Mouse (Mus musculus) lung, postnatal 0 days (tissue): Measurements from ENCODE around the gene Dgkz. TPM values are rescaled to one million over a fixed set of nuclear protein-coding genes. Genes with fewer than 3 reads are reported as not detected.

Experiments
- ATAC-seq: fragments of 200-750 bp; cut with Nextera tagmentation; 2 replicates; pipeline ENCODE4 v1.8.0; 2017; ENCODE audit warnings: moderate library complexity
- DNase-seq: peaks from one replicate; pipeline ENCODE4 v3.0.0-alpha.2; 2016; ENCODE audit warnings: low spot score
- H3K27ac ChIP-seq: fragments of 300-500 bp; sonication (generic); 2 replicates; pipeline ENCODE4 v1.5.1; 2014; ENCODE audit warnings: antibody characterized with exemption, mild to moderate bottlenecking, low read length, mixed read lengths
- H3K27me3 ChIP-seq: fragments of 300-500 bp; sonication (generic); replicated peaks from 2 replicates; pipeline ENCODE4 v1.6.1; 2014; ENCODE audit warnings: low read length, mixed read lengths; ENCODE audit not compliant: insufficient read depth
- H3K36me3 ChIP-seq: fragments of 300-500 bp; sonication (generic); 2 replicates; pipeline ENCODE4 v1.6.1; 2014; ENCODE audit warnings: low read length, mixed read lengths; ENCODE audit not compliant: insufficient read depth
- H3K4me1 ChIP-seq: fragments of 300-500 bp; sonication (generic); 2 replicates; pipeline ENCODE4 v1.6.1; 2014; ENCODE audit warnings: antibody characterized with exemption, low read depth, low read length, mixed read lengths; ENCODE audit not compliant: insufficient read depth
- H3K4me2 ChIP-seq: fragments of 300-500 bp; sonication (generic); replicated peaks from 2 replicates; pipeline ENCODE4 v1.6.1; 2014; ENCODE audit warnings: low read depth, mild to moderate bottlenecking, low read length, moderate library complexity, mixed read lengths
- H3K4me3 ChIP-seq: fragments of 300-500 bp; sonication (generic); 2 replicates; pipeline ENCODE4 v1.5.1; 2014; ENCODE audit warnings: low read depth, low read length
- H3K9ac ChIP-seq: fragments of 300-500 bp; sonication (generic); replicated peaks from 2 replicates; pipeline ENCODE4 v1.6.1; 2014; ENCODE audit warnings: low read depth, mild to moderate bottlenecking
- H3K9me3 ChIP-seq: fragments of 300-500 bp; sonication (generic); 2 replicates; pipeline ENCODE4 v1.6.1; 2016; ENCODE audit warnings: low read length, mixed read lengths
- CTCF ChIP-seq: IDR thresholded peaks from 2 replicates; pipeline ENCODE4 v1.5.1; 2016; ENCODE audit warnings: antibody characterized with exemption, mild to moderate bottlenecking
- EP300 ChIP-seq: IDR thresholded peaks from 2 replicates; pipeline ENCODE4 v1.6.1; 2016; ENCODE audit warnings: antibody characterized with exemption, mild to moderate bottlenecking, control low read depth
- WGBS: fragments of 180-500 bp; shearing (Covaris S2); extraction: QIAGEN DNeasy Blood & Tissue Kit; methylation state at CpG from one replicate; pipeline ENCODE4 v1.1.7; 2014; 5-methylcytosine and 5-hydroxymethylcytosine counted together
- polyA plus RNA-seq: library from polyadenylated mRNA; unstranded; fragments of >200 nt; fragmentation: Nextera tagmentation; extraction: Ambion mirVana; gene quantifications from 2 replicates; pipeline ENCODE4 v1.2.1, GENCODE M21; 2015

Gene Dgkz
- polyA plus RNA-seq, 1 experiment from 2014 or later = 50.7 TPM

DNA sequence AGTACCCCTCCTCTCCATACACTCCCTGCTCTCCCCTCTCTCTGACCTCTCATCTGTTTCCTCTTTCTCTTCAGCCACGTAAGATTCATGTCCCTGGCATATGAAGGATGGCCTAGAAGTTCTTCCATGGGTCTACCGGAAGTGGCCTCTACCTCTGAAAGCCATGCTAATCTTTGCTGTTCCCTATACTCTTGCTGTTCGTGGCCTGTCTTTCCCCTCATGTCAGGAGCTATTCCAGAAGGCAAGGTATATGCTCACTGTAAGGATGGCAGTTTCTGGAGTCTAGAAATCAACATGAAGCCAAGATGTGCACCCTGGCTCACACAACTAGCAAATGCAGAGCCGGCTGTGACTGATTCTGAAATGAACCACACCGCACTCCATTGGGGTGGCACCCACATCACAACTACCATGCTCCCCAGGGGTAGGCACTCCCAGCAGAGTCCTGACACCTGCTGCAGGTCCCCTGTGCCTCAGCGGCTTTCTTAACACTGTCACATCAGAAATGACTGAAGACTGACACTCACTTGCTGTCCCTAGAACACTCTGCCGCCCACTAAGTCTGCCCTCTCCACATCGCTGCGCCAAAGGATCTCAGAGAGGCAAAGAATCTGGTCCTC is 9.4 kb upstream of the Dgkz start:
- WGBS = 45% methylated on average over 9 of the region's 9 CpGs
- no peak for TF ChIP-seq CTCF
- TF ChIP-seq EP300 = no peak
- no peak for DNase-seq

DNA sequence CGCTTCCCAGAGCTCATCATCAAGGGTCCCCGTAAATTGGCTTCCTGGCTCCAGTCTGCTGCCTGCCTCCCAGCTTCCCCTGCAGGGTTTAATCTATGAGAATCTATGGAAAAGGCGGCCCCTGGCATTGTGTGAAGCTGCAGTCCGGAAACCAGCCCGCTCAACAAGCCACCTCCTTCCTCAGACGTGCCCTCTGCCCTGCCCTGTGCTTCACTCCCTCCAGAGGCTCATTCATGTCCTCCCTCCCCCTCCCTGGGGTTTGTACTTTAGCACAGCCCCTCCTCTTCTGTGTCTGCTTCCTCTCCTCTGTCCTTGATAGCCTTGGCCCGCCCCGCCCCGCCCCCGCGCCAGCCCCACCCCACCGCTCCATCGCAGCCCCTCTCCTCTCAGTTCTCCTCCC is 8.8 kb upstream of the Dgkz start:
- 7% methylated on average over 8 of the region's 13 CpGs for WGBS
- no peaks in the 10 kb centered on the region for H3K27me3 ChIP-seq
- no peaks in the 10 kb centered on the region for H3K4me1 ChIP-seq
- ATAC-seq = peak; percentile 95
- H3K4me2 ChIP-seq = peak overlapping the region; percentile 33
- peak; percentile 95 for DNase-seq
- TF ChIP-seq EP300 = peak; percentile 78; the same call in 1 of the 2 replicates
- peak; percentile 37 for TF ChIP-seq CTCF
- no peaks in the 10 kb centered on the region for H3K9me3 ChIP-seq
- no peak overlapping the region for H3K9ac ChIP-seq
- H3K27ac ChIP-seq = peak overlapping the region; percentile 63
- H3K36me3 ChIP-seq = no peaks in the 10 kb centered on the region
- no peak overlapping the region for H3K4me3 ChIP-seq

More for the DNA sequence above, 9.4 kb upstream of the Dgkz start:
- Histone ChIP-seq H3K9me3 (no peaks in the 10 kb centered on the region), H3K4me2 (peak overlapping the region; percentile 33; the same call in 1 of the 2 replicates), H3K4me3 (no peak overlapping the region), H3K27ac (peak overlapping the region; percentile 63), H3K27me3 (no peaks in the 10 kb centered on the region), H3K9ac (no peak overlapping the region), H3K4me1 (no peaks in the 10 kb centered on the region), H3K36me3 (no peaks in the 10 kb centered on the region)
- ATAC-seq = no peak

GRCm38 (mm10) chr2:91980830-91981229 is 5.2 kb upstream of the Dgkz start:
- no peak overlapping the region for H3K4me3 ChIP-seq
- WGBS = 66% methylated on average over 5 of the region's 5 CpGs
- DNase-seq (no peak), ATAC-seq (no peak)
- no peak overlapping the region for H3K4me2 ChIP-seq
- H3K36me3 ChIP-seq = no peaks in the 10 kb centered on the region
- no peak overlapping the region for H3K27ac ChIP-seq
- no peaks in the 10 kb centered on the region for H3K9me3 ChIP-seq
- TF ChIP-seq EP300 (no peak), CTCF (no peak)
- H3K9ac ChIP-seq = no peak overlapping the region
- peaks cover 12% of the 10 kb centered on the region; the same call in 1 of the 2 replicates for H3K27me3 ChIP-seq
- H3K4me1 ChIP-seq = peaks cover 4% of the 10 kb centered on the region

DNA sequence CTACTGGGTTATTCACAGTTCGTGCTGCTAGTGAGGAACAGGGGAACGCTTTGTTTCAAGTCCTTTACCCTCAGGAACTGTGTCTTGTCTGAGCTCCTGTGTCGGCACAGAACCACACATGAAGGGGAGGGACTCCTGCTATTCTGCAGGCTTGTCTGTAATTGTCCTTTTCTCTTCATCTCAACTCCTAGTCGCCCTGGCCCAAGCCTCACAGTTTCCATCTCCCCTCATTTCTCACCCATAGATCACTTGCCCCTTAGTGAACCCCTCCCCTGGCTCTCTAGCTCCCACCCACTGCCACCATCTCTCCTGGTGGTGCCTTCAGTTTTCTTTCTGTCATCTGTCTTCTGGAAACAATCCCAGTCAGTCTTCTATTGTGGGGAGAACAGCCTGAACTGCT is 4.6 kb upstream of the Dgkz start:
- Histone ChIP-seq H3K27me3 (peaks cover 18% of the 10 kb centered on the region; the same call in 1 of the 2 replicates), H3K4me2 (no peak overlapping the region), H3K27ac (no peak overlapping the region), H3K4me1 (peaks cover 5% of the 10 kb centered on the region), H3K4me3 (no peak overlapping the region), H3K9ac (no peak overlapping the region), H3K9me3 (no peaks in the 10 kb centered on the region), H3K36me3 (no peaks in the 10 kb centered on the region)
- DNase-seq (no peak), ATAC-seq (no peak)
- WGBS = 25% methylated on average over 4 of the region's 4 CpGs
- no peak for TF ChIP-seq CTCF
- TF ChIP-seq EP300 = no peak

- Histone ChIP-seq H3K9me3 (no peaks in the 10 kb centered on the region), H3K4me3 (no peak overlapping the region), H3K27me3 (peaks cover 27% of the 10 kb centered on the region; the same call in 1 of the 2 replicates), H3K36me3 (no peaks in the 10 kb centered on the region), H3K4me1 (peaks cover 5% of the 10 kb centered on the region), H3K9ac (no peak overlapping the region), H3K4me2 (no peak overlapping the region), H3K27ac (no peak overlapping the region)
- 26% methylated on average over 2 of the region's 2 CpGs for WGBS
- ATAC-seq (no peak), DNase-seq (no peak)
- no peak for TF ChIP-seq EP300
- no peak for TF ChIP-seq CTCF
Measured at GRCm38 (mm10) chr2:91978547-91978946, 2.9 kb upstream of the Dgkz start.

- Histone ChIP-seq H3K27ac (no peak overlapping the region), H3K4me1 (peaks cover 5% of the 10 kb centered on the region)
- WGBS = 64% methylated on average over 4 of the region's 4 CpGs
Measured at GRCm38 (mm10) chr2:91977960-91978359, 2.3 kb upstream of the Dgkz start.

More at GRCm38 (mm10) chr2:91977960-91978359, 2.3 kb upstream of the Dgkz start:
- Histone ChIP-seq H3K9me3 (no peaks in the 10 kb centered on the region), H3K36me3 (no peaks in the 10 kb centered on the region), H3K9ac (no peak overlapping the region), H3K4me3 (no peak overlapping the region), H3K27me3 (peaks cover 27% of the 10 kb centered on the region; the same call in 1 of the 2 replicates), H3K4me2 (no peak overlapping the region)
- TF ChIP-seq CTCF (no peak), EP300 (no peak)
- DNase-seq (no peak), ATAC-seq (no peak)
